Mouse (Mus musculus): ENCODE measurements around the gene Mgat5.

Mgat5 gene

GRCm38 (mm10) chr1:127306024-127306771 lies 101.4 kb downstream of the Mgat5 start:
- no peak for DNase-seq (ENCODE audit: low spot score in 2 of 2)

- no peak for DNase-seq (ENCODE audit: low spot score in 2 of 2)
Observed at GRCm38 (mm10) chr1:127307361-127307760, 102.5 kb downstream of the Mgat5 start.

GRCm38 (mm10) chr1:127308207-127308725 lies 103.5 kb downstream of the Mgat5 start:
- no peak for DNase-seq (ENCODE audit: low spot score in 2 of 2)

DNA sequence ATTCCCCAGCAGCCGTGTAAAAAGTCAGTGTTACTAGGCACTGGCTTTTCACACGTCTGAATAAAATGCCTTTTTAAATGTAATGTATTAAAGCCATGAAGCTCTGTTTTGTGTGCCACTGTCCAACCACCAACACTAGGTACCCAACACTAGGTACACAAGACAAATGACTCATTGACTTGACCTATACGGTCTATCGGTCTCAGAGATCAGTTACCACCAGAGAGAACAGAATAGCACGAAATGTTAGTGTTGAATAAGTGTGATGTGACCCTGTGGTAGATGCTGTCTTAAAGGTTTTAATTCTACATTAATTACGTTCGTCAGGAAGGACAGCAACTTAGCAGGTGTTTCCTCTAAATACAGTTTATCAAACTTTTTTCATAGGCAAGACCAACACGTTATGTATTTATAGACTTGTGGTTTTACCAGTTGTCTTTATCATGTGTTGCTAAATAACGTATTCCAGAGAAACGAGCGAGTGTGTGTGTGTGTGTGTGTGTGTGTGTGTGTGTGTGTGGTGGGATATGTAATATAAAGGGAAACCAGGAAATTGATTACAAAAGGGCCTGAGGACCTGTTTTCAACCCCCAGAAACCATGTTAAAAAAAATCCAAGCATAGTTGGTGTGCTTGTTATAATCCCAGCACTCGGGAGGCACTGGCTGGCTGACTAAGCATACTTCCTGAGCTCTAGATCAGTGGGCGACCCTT lies 104.3 kb downstream of the Mgat5 start:
- DNase-seq (ENCODE audit: low spot score in 2 of 2): no peak

DNA sequence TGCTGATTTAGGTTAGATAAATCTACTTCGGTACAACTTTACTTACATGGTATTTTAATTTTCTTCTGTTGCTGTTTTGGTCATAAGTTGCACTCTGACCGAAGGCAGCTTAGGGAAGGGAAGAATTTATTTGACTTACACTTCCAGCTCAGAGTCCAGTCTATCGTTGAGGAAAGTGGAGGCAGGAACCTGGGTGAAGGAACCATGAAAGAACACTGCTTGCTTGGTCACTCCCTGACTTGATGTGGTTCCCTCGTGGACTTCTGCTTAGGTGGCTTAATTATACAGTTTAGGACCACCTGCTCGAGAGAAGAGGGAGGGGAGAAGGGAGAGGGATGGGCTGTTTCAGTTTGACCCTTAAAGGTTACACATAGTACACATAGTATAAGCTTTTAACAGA lies 105.2 kb downstream of the Mgat5 start:
- no peak for DNase-seq (ENCODE audit: low spot score in 2 of 2)

GRCm38 (mm10) chr1:127310703-127311102 lies 105.9 kb downstream of the Mgat5 start:
- no peak for DNase-seq (ENCODE audit: low spot score in 2 of 2)

DNA sequence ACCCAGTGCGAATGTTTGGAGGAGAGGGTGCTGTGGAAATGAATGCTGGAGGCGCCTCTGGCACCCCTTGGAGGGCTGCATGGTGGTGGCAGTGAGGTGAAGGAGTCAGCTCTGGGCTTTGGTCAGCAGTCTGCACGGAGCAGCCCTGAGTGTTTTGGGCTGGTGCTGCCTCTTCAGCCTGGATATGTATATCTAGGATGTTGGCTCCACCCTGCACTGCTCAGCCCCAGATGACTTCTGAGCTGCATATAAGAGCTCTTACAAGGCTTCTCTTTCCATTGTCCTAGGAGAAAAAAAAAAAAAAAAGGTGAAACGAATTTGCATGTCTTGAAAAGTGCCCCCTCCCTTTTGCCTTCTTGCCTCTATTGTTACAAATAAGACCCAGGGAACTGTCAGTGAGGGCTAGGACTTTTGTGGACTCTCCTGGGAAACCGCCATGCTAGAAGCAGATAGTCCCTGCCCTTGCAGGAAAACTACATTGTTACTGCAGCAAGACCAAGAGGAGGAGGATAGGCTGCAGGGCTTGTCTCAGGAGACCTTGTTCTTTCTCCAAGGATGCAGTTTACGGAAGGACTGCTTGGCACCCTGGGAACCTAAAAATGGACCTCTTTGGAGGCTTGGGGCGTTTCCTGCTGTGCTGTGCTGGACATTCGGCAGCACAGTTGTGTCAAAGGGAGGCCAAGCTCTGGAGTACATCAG lies 109.0 kb downstream of the Mgat5 start:
- DNase-seq (ENCODE audit: low spot score in 2 of 2): no peak

GRCm38 (mm10) chr1:127315763-127316627 lies 111.2 kb downstream of the Mgat5 start:
- DNase-seq (ENCODE audit: low spot score in 2 of 2): no peak

DNA sequence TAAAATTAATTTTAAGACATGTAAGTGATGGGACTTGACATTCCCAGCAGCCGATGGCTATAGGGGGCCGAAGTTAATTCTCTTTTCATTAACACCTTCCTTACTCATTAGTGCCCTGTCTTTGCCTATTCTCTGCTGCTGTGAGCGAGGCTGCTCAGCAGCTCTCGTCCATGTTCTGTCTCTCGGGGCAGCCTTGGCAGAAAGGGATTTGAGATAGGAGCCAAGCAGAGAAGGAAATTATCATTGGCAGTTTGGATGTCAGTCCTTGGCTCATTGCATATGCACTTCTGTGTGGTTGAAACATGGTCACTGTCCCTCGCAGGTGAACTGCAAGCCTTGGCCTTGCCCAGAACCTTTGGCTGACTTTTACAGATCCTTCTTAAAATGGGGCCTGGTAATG lies 111.8 kb downstream of the Mgat5 start:
- DNase-seq (ENCODE audit: low spot score in 2 of 2): no peak

DNA sequence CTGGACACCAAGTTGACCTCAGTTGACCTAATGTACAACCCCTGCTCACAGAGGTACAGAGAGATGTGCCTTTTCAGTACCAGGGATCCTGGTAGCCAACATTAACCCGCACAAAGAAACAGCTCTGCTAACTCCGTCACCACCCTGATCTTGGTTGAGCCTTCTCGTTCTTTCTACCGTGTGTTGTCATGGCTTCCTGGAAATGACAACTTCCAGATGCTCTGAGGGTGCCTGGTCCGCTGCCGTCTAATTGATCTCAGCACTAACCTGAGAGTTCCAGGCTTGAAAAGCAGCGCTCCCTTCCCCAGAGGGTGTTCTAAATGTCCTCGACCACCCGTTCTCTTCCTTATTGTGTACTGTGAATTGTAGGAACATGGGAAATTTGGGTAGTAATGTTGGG lies 112.7 kb downstream of the Mgat5 start:
- no peak for DNase-seq (ENCODE audit: low spot score in 2 of 2)

GRCm38 (mm10) chr1:127318486-127318885 lies 113.7 kb downstream of the Mgat5 start:
- no peak for DNase-seq (ENCODE audit: low spot score in 2 of 2)

- no peak for DNase-seq (ENCODE audit: low spot score in 2 of 2)
Observed at GRCm38 (mm10) chr1:127319768-127320167, 115.0 kb downstream of the Mgat5 start.

DNA sequence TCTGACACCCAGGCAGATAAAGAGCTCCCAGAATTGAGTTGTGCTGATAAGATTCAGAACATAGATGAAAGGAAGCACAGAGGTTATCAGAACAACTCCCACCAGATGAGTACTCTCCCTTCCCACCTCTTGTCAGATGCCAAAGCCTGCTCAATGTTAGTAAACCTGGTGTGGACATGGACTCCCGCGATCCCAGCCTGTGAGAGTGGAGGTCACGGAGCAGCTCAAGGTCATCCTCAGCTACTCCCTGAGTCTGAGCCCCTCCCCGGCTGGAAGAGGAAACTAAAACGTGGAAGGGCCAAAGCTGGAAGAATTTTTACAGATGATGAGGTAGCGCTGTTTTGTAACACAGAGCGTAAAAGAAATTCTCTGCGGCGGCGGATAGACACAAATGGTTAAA lies 116.1 kb downstream of the Mgat5 start:
- no peak for DNase-seq (ENCODE audit: low spot score in 2 of 2)

DNA sequence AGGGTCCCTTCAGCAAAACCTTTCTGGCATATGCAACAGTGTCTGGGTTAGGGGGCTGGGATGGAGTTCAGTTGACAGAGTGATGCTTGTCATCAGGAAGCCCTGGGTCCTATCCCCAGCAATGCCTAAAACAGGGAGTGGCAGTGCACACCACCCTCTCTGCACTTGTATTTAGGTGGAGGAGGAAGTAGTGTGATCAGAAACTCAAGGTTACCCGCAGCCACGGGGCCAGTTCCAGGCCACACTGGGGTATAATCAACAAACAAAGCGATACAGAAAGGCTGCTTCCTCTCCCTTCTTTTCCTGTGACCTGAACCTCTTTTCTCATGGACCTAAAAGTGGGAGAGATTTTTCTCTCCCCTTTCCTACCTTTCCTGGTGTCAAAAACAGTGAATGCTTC lies 116.8 kb downstream of the Mgat5 start:
- no peak for DNase-seq (ENCODE audit: low spot score in 2 of 2)

GRCm38 (mm10) chr1:127322169-127322805 lies 117.5 kb downstream of the Mgat5 start:
- DNase-seq (ENCODE audit: low spot score in 2 of 2): no peak

DNA sequence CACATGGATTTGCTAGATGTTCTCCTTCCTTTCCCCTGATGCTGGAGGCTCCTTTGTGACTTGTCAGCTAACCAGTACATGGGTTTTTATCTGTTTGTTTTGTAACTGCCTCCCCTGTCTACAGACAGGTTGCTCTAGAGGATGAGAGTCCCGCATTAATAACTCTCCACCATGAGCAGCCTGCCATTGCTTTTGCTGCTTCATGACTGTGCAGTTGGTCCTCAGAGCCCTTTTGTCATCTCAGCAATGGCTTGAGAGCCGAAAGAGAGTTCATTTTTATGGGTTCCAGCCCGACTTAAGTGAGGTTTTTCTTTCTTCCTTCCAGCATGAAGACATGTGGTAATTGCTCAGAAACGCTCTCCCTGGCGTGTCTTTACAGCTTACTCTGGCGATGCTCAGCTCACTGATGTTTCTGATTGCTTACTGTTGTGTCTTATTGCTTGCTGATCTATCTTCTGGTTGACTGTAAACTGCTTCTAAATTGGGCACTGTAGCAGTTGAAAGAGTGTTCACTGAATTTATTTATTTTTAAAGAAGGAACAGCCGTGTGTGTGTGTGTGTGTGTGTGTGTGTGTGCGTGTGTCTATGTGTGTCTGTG lies 120.9 kb downstream of the Mgat5 start:
- DNase-seq (ENCODE audit: low spot score in 2 of 2): no peak

GRCm38 (mm10) chr1:127327773-127328172 lies 123.0 kb downstream of the Mgat5 start:
- no peak for DNase-seq (ENCODE audit: low spot score in 2 of 2)

DNA sequence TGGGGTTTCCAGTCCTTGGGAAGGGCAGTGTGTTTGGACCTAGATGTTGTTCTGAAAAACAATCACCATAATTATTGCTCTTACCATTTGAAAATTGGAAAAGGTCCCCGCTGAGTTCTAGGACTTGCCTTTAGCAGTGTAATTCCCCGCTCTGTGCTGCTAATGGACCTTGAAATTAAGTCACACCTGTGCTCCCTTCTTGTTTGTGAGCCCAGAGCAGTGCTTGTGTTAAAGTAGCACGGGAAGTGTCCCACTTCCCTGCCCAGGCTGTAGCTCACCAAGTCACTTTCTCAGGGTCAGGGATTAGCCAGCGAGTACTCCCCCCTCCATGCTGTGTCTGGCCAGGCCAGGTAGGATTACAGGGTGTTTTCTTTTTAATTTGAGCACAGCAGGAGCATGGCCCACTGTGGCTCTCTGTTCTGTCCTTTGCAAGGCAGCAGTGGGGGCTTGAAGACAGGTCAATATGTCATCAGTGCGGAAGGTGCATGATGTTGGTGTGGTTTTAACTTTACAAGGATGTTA lies 123.6 kb downstream of the Mgat5 start:
- no peak for DNase-seq (ENCODE audit: low spot score in 2 of 2)

DNA sequence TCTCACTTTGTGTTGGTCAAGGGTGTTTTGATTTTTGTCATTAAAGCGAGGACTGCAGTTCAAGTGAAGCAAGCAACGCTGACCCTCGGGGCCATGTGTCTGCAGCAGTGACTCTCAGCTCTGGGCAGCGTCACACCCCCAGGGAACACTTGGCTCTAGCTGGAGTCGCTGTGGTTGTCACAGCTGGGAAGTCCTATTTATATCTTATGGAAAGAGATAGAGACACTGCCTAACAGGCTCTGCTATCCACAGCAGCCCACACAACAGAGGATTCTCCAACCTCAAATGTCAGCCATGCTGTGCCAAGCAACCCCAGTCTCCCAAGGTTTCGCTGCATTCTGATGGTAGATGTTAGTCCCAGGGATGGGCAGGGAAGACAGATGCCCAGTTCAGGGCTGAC lies 125.0 kb downstream of the Mgat5 start:
- DNase-seq (ENCODE audit: low spot score in 2 of 2): peak in 1 of 2 experiments; percentile 24

DNA sequence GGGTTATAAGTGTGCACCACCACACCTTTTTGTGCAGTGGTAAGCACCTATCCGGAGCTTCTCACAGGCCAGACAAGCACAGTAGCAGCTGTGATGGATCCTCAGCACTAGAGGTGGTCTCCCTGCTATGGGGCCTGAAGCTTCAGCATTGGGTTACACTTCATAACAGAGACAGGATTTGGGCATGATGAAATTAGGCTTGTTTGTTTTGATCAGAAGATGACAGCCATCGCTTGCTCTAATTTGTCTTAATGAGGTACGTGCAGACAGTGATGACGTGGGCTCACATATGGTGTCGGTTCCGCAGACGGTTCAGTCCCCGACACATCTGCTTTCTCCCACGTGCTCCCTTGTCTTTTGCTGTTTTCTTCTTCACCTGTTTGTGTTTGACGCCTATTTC lies 132.9 kb downstream of the Mgat5 start:
- DNase-seq (ENCODE audit: low spot score in 2 of 2): no peak
